Mouse (Mus musculus): ENCODE measurements at regions not wholly inside any gene's neighbourhood (a gene's known extent, or its start where the extent isn't known, plus 50 kb on each side); places are given as distances from the start of the nearest gene placed in this dataset.

- Histone ChIP-seq H3K4me2 (ENCODE audit: low read length) (no peak overlapping the region), H3K4me3 (replicated peaks; ENCODE audit: low read length) (no peak overlapping the region), H3K9ac (replicated peaks; ENCODE audit: low read depth, low read length) (no peak overlapping the region), H3K9me3 (ENCODE audit: control insufficient read depth, low read length) (no peaks in the 10 kb centered on the region), H3K36me3 (ENCODE audit: control insufficient read depth, insufficient read depth) (no peaks in the 10 kb centered on the region), H3K27me3 (replicated peaks; ENCODE audit: control insufficient read depth, insufficient read depth, low read length) (no peaks in the 10 kb centered on the region), H3K4me1 (replicated peaks; ENCODE audit: control insufficient read depth, insufficient read depth, low read length) (no peaks in the 10 kb centered on the region), H3K27ac (ENCODE audit: low read length) (no peak overlapping the region)
- WGBS = 70% methylated on average over 2 of the region's 2 CpGs
- peak; percentile 50; the same call in 1 of the 2 replicates for ATAC-seq
Measured at GRCm38 (mm10) chr19:50766171-50766570, 87.7 kb upstream of the Sorcs1 start.
